Mouse (Mus musculus) embryonic facial prominence, embryonic 13.5 days (tissue): ENCODE results near the gene Rnf150. TPM values are rescaled to one million over a fixed set of nuclear protein-coding genes. Genes with fewer than 3 reads are reported as not detected.

Experiments used
- ATAC-seq: fragments of 200-750 bp; cut with Nextera tagmentation; 2 replicates; pipeline ENCODE4 v1.8.0; 2017; ENCODE audit warnings: low read depth; ENCODE audit not compliant: insufficient number of reproducible peaks, insufficient read depth, low FRiP score, low TSS enrichment
- H3K27ac ChIP-seq: fragments of 300-500 bp; sonication (generic); 2 replicates; pipeline ENCODE4 v1.5.1; 2015; ENCODE audit warnings: moderate library complexity, mild to moderate bottlenecking, inconsistent platforms
- H3K27me3 ChIP-seq: fragments of 300-500 bp; sonication (generic); 2 replicates; pipeline ENCODE4 v1.6.1; 2015; ENCODE audit warnings: mild to moderate bottlenecking, inconsistent platforms
- H3K36me3 ChIP-seq: fragments of 300-500 bp; sonication (generic); 2 replicates; pipeline ENCODE4 v1.6.1; 2015; ENCODE audit warnings: mild to moderate bottlenecking, inconsistent platforms
- H3K4me1 ChIP-seq: fragments of 300-500 bp; sonication (generic); 2 replicates; pipeline ENCODE4 v1.6.1; 2015; ENCODE audit warnings: inconsistent platforms
- H3K4me2 ChIP-seq: fragments of 300-500 bp; sonication (generic); 2 replicates; pipeline ENCODE4 v1.6.1; 2015; ENCODE audit warnings: moderate library complexity, mild to moderate bottlenecking, inconsistent platforms
- H3K4me3 ChIP-seq: fragments of 300-500 bp; sonication (generic); 2 replicates; pipeline ENCODE4 v1.5.1; 2015; ENCODE audit warnings: mild to moderate bottlenecking, inconsistent platforms
- H3K9ac ChIP-seq: fragments of 300-500 bp; sonication (generic); 2 replicates; pipeline ENCODE4 v1.6.1; 2015; ENCODE audit warnings: mild to moderate bottlenecking, inconsistent platforms
- H3K9me3 ChIP-seq: fragments of 300-500 bp; sonication (generic); 2 replicates; pipeline ENCODE4 v1.6.1; 2016; ENCODE audit warnings: inconsistent platforms
- WGBS: fragments of 180-500 bp; shearing (Covaris S2); methylation state at CpG from one replicate; pipeline ENCODE4 v1.1.7; 2015; ENCODE audit warnings: mixed read lengths; 5-methylcytosine and 5-hydroxymethylcytosine counted together
- polyA plus RNA-seq: library from polyadenylated mRNA; unstranded; fragments of >200 nt; fragmentation: Nextera tagmentation; extraction: Ambion mirVana; gene quantifications from 2 replicates; pipeline ENCODE4 v1.2.1, GENCODE M21; 2015

Rnf150 gene
- polyA plus RNA-seq, 1 experiment from 2014 or later = 2.6 TPM

- H3K9ac ChIP-seq = no peak overlapping the region
- no peaks in the 10 kb centered on the region for H3K9me3 ChIP-seq
- no peaks in the 10 kb centered on the region for H3K27me3 ChIP-seq
- peaks cover 44% of the 10 kb centered on the region for H3K4me1 ChIP-seq
- peak overlapping the region; percentile 52; the same call in 1 of the 2 replicates for H3K27ac ChIP-seq
- no peak for ATAC-seq
- H3K4me3 ChIP-seq = no peak overlapping the region
- H3K36me3 ChIP-seq = no peaks in the 10 kb centered on the region
- peak overlapping the region; percentile 31; the same call in 1 of the 2 replicates for H3K4me2 ChIP-seq
- WGBS = 18% methylated on average over 1 of the region's 1 CpGs
These were observed 83.5 kb downstream of the Rnf150 start for GRCm38 (mm10) chr8:82946658-82947057.

GRCm38 (mm10) chr8:82955162-82955754 is 92.1 kb downstream of the Rnf150 start:
- Histone ChIP-seq H3K27me3 (no peaks in the 10 kb centered on the region; the same call in 1 of the 2 replicates), H3K4me2 (no peak overlapping the region), H3K4me3 (no peak overlapping the region), H3K4me1 (peaks cover 10% of the 10 kb centered on the region; the same call in 1 of the 2 replicates), H3K9ac (no peak overlapping the region), H3K36me3 (no peaks in the 10 kb centered on the region), H3K9me3 (no peaks in the 10 kb centered on the region), H3K27ac (no peak overlapping the region)
- WGBS = 48% methylated on average over 7 of the region's 7 CpGs
- ATAC-seq = no peak

GRCm38 (mm10) chr8:82959491-82959890 is 96.3 kb downstream of the Rnf150 start:
- H3K36me3 ChIP-seq = no peaks in the 10 kb centered on the region
- no peaks in the 10 kb centered on the region for H3K27me3 ChIP-seq
- H3K4me2 ChIP-seq = no peak overlapping the region
- ATAC-seq = no peak
- H3K4me3 ChIP-seq = no peak overlapping the region
- H3K27ac ChIP-seq = no peak overlapping the region
- H3K9ac ChIP-seq = no peak overlapping the region
- H3K9me3 ChIP-seq = no peaks in the 10 kb centered on the region
- WGBS = 64% methylated on average over 3 of the region's 3 CpGs
- peaks cover 10% of the 10 kb centered on the region; the same call in 1 of the 2 replicates for H3K4me1 ChIP-seq

- H3K27ac ChIP-seq = no peak overlapping the region
- H3K27me3 ChIP-seq = no peaks in the 10 kb centered on the region
- no peaks in the 10 kb centered on the region for H3K9me3 ChIP-seq
- peaks cover 10% of the 10 kb centered on the region; the same call in 1 of the 2 replicates for H3K4me1 ChIP-seq
- H3K36me3 ChIP-seq = no peaks in the 10 kb centered on the region
- no peak for ATAC-seq
- WGBS = 88% methylated on average over 2 of the region's 2 CpGs
- no peak overlapping the region for H3K9ac ChIP-seq
- no peak overlapping the region for H3K4me3 ChIP-seq
- no peak overlapping the region for H3K4me2 ChIP-seq
These were observed 96.9 kb downstream of the Rnf150 start for GRCm38 (mm10) chr8:82959980-82960610.

- Histone ChIP-seq H3K9me3 (no peaks in the 10 kb centered on the region), H3K36me3 (no peaks in the 10 kb centered on the region), H3K4me3 (no peak overlapping the region), H3K4me1 (peaks cover 23% of the 10 kb centered on the region), H3K4me2 (no peak overlapping the region), H3K27ac (no peak overlapping the region), H3K27me3 (no peaks in the 10 kb centered on the region), H3K9ac (no peak overlapping the region)
- WGBS = 77% methylated on average over 2 of the region's 2 CpGs
- ATAC-seq = no peak
These were observed 101.4 kb downstream of the Rnf150 start for GRCm38 (mm10) chr8:82964537-82964936.

GRCm38 (mm10) chr8:82967879-82968678 is 104.9 kb downstream of the Rnf150 start:
- 63% methylated on average over 8 of the region's 8 CpGs for WGBS
- Histone ChIP-seq H3K9ac (no peak overlapping the region), H3K27me3 (no peaks in the 10 kb centered on the region), H3K4me1 (peaks cover 42% of the 10 kb centered on the region), H3K36me3 (no peaks in the 10 kb centered on the region), H3K4me3 (no peak overlapping the region), H3K9me3 (no peaks in the 10 kb centered on the region), H3K27ac (no peak overlapping the region), H3K4me2 (no peak overlapping the region)
- ATAC-seq = no peak

GRCm38 (mm10) chr8:82969967-82970366 is 106.8 kb downstream of the Rnf150 start:
- no peak overlapping the region for H3K4me3 ChIP-seq
- ATAC-seq = peak; percentile 56; the same call in 1 of the 2 replicates
- H3K9me3 ChIP-seq = no peaks in the 10 kb centered on the region
- H3K4me1 ChIP-seq = peaks cover 48% of the 10 kb centered on the region
- 13% methylated on average over 3 of the region's 3 CpGs for WGBS
- H3K4me2 ChIP-seq = no peak overlapping the region
- no peak overlapping the region for H3K9ac ChIP-seq
- peak overlapping the region; percentile 71 for H3K27ac ChIP-seq
- H3K27me3 ChIP-seq = no peaks in the 10 kb centered on the region
- no peaks in the 10 kb centered on the region for H3K36me3 ChIP-seq

GRCm38 (mm10) chr8:82972812-82973211 is 109.7 kb downstream of the Rnf150 start:
- H3K36me3 ChIP-seq = no peaks in the 10 kb centered on the region
- ATAC-seq = no peak
- no peak overlapping the region for H3K4me3 ChIP-seq
- H3K27me3 ChIP-seq = no peaks in the 10 kb centered on the region
- H3K27ac ChIP-seq = peak overlapping the region; percentile 48; the same call in 1 of the 2 replicates
- no peaks in the 10 kb centered on the region for H3K9me3 ChIP-seq
- H3K4me1 ChIP-seq = peaks cover 46% of the 10 kb centered on the region
- 60% methylated on average over 3 of the region's 3 CpGs for WGBS
- no peak overlapping the region for H3K9ac ChIP-seq
- H3K4me2 ChIP-seq = no peak overlapping the region

GRCm38 (mm10) chr8:82973331-82973730 is 110.2 kb downstream of the Rnf150 start:
- H3K27ac ChIP-seq = peak overlapping the region; percentile 48; the same call in 1 of the 2 replicates
- no peaks in the 10 kb centered on the region for H3K27me3 ChIP-seq
- H3K9me3 ChIP-seq = no peaks in the 10 kb centered on the region
- WGBS = 25% methylated on average over 4 of the region's 4 CpGs
- no peak overlapping the region for H3K4me2 ChIP-seq
- H3K9ac ChIP-seq = no peak overlapping the region
- H3K4me1 ChIP-seq = peaks cover 41% of the 10 kb centered on the region
- ATAC-seq = peak; percentile 69; the same call in 1 of the 2 replicates
- no peak overlapping the region for H3K4me3 ChIP-seq
- H3K36me3 ChIP-seq = no peaks in the 10 kb centered on the region

GRCm38 (mm10) chr8:82981244-82981855 is 118.2 kb downstream of the Rnf150 start:
- Histone ChIP-seq H3K4me2 (no peak overlapping the region), H3K27ac (no peak overlapping the region), H3K9ac (no peak overlapping the region), H3K4me1 (peaks cover 12% of the 10 kb centered on the region), H3K36me3 (no peaks in the 10 kb centered on the region), H3K4me3 (no peak overlapping the region), H3K27me3 (no peaks in the 10 kb centered on the region), H3K9me3 (no peaks in the 10 kb centered on the region)
- WGBS = 67% methylated on average over 4 of the region's 4 CpGs
- ATAC-seq = no peak

- H3K4me1 ChIP-seq = peaks cover 12% of the 10 kb centered on the region
- H3K4me3 ChIP-seq = no peak overlapping the region
- H3K27me3 ChIP-seq = no peaks in the 10 kb centered on the region
- H3K27ac ChIP-seq = no peak overlapping the region
- H3K4me2 ChIP-seq = no peak overlapping the region
- WGBS = 71% methylated on average over 1 of the region's 1 CpGs
- H3K9me3 ChIP-seq = no peaks in the 10 kb centered on the region
- ATAC-seq = no peak
- H3K9ac ChIP-seq = no peak overlapping the region
- H3K36me3 ChIP-seq = no peaks in the 10 kb centered on the region
These were observed 119.7 kb downstream of the Rnf150 start for GRCm38 (mm10) chr8:82982873-82983272.
